Mouse (Mus musculus): ENCODE measurements around the gene Nup85. TPM values are rescaled to one million over a fixed set of nuclear protein-coding genes. Genes with fewer than 3 reads are reported as not detected.

The Nup85 gene
- polyA plus RNA-seq (2015; fragmentation: Nextera tagmentation; extraction: Ambion mirVana): 63.5 and 76.1 TPM in 2 replicates

DNA sequence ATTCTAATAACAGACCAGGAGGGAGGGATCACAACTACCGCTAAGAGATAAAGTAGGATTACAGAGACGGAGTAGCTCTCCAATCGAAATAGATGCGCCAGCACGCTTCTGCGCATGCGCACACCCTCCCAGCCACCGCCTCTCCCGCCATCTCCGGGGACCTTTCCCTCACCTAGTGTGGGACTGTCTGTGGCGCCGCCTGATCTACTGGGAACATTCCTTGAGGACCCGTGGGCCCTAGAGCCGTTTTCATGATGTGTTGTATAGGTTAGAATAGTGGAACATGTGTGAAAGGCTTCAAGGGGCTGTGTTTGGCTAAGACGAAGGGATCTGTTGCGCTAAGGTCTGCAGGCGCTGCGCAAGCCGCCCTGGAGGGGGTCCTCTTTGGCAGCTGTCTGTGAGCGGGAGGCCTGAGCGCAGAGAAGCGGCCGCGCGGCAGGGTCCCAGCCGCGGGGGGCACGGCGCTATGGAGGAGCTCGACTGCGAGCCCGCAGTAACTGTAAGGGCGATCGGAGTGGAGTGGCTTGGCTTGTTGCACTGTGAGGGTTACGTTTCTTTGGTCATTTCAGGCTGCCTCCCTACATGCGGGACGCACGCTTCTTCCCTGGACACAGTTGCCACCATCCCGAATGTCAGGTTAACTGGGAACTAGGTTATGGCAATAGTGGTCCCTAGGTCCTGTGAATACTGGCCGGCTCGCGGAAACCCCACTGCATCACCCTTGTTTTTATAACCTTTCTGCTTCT is at the start of gene Nup85:
Gene Nup85 (plus strand): TSS at position 371 of the 746 bp plus-strand sequence.

GRCm38 (mm10) chr11:115536038-115536681 is 28.1 kb upstream of the Nup85 start, which contains the start of gene Sumo2:
Gene Sumo2, minus strand, starts transcription at chr11:115536276.

GRCm38 (mm10) chr11:115603476-115604303 is 39.5 kb downstream of the Nup85 start, which contains the start of the genes Mrps7 and Gga3:
Gene Mrps7, plus strand, starts transcription at chr11:115603925.
Gene Gga3, minus strand, starts transcription at chr11:115604051.

GRCm38 (mm10) chr11:115612410-115613137 is 48.3 kb downstream of the Nup85 start, which contains the start of gene Mif4gd:
Gene Mif4gd, minus strand, starts transcription at chr11:115612969.

DNA sequence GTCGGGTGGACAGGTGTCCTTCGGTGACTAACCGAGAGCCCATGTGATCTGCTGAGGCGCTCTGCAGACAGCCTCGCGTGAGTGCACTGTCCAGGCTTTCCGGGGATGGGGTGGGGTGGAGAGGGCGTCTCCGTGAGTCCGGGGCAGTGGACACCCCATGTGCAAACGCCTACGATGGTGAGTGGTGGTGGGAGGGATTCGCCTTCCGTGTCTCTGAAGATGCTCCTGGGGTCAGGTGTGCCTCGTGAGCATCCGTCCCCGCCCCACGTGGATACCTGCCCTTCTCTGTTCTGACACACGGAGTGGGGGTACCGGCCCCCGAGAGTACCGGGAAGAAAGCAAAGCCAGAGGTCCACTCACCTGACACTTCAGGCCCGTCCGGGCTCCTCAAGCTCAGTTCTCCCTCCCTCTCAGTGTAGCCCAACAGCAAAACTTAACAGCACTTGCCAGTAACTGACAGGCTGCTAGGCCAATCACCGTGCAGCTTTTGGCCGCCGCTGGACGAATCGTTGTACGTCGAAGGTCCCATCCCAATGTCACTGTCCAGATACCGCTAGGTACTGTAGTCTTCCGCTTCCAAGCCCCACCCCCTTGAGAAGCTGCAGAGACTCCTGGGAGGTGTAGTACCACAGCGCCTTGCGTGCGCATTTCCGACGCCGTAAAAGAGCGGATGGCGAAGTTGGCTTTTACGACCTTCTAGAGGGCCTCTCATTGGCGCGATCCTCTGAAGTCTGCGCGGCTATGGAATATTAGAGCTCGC is 63.7 kb downstream of the Nup85 start, which contains the start of gene Slc25a19:
Gene Slc25a19 (minus strand): TSS at position 591 of the 760 bp plus-strand sequence.

Other genes starting within 250 kb of the Nup85 start
- 0.09 and 0.21 TPM in 2 replicates for gene Ush1g, start 242.4 kb upstream of the Nup85 start, polyA plus RNA-seq (2015; fragmentation: Nextera tagmentation; extraction: Ambion mirVana)
- 3.0 TPM in 2 replicates for gene Otop3, start 229.7 kb upstream of the Nup85 start, polyA plus RNA-seq (2015; fragmentation: Nextera tagmentation; extraction: Ambion mirVana)
- 60.9 and 66.1 TPM in 2 replicates for gene Hid1, start 196.7 kb upstream of the Nup85 start, polyA plus RNA-seq (2015; fragmentation: Nextera tagmentation; extraction: Ambion mirVana)
- 20.6 and 24.5 TPM in 2 replicates for gene Cdr2l, start 182.5 kb upstream of the Nup85 start, polyA plus RNA-seq (2015; fragmentation: Nextera tagmentation; extraction: Ambion mirVana)
- gene Mrpl58, start 160.7 kb upstream of the Nup85 start, polyA plus RNA-seq (2015; fragmentation: Nextera tagmentation; extraction: Ambion mirVana): 190 and 194 TPM in 2 replicates
- 1,130 and 1,223 TPM in 2 replicates for gene Atp5h, start 144.5 kb upstream of the Nup85 start, polyA plus RNA-seq (2015; fragmentation: Nextera tagmentation; extraction: Ambion mirVana)
- gene Kctd2, start 144.3 kb upstream of the Nup85 start, polyA plus RNA-seq (2015; fragmentation: Nextera tagmentation; extraction: Ambion mirVana): 28.8 and 29.5 TPM in 2 replicates
- gene Trim80, start 123.9 kb upstream of the Nup85 start, polyA plus RNA-seq (2015; fragmentation: Nextera tagmentation; extraction: Ambion mirVana): 0.23 and 0.27 TPM in 2 replicates
- gene Slc16a5, start 102.0 kb upstream of the Nup85 start, polyA plus RNA-seq (2015; fragmentation: Nextera tagmentation; extraction: Ambion mirVana): 0.27 and 0.37 TPM in 2 replicates
- gene Armc7, start 88.8 kb upstream of the Nup85 start, polyA plus RNA-seq (2015; fragmentation: Nextera tagmentation; extraction: Ambion mirVana): 13.8 and 16.8 TPM in 2 replicates
- gene Nt5c, start 72.6 kb upstream of the Nup85 start, polyA plus RNA-seq (2015; fragmentation: Nextera tagmentation; extraction: Ambion mirVana): 147 and 152 TPM in 2 replicates
- gene Jpt1, start 50.0 kb upstream of the Nup85 start, polyA plus RNA-seq (2015; fragmentation: Nextera tagmentation; extraction: Ambion mirVana): 695 and 744 TPM in 2 replicates
- 816 and 833 TPM in 2 replicates for gene Sumo2, start 28.2 kb upstream of the Nup85 start, polyA plus RNA-seq (2015; fragmentation: Nextera tagmentation; extraction: Ambion mirVana)
- gene Mrps7, start 39.5 kb downstream of the Nup85 start, polyA plus RNA-seq (2015; fragmentation: Nextera tagmentation; extraction: Ambion mirVana): 80.0 and 80.6 TPM in 2 replicates
- 22.2 and 26.4 TPM in 2 replicates for gene Gga3, start 39.6 kb downstream of the Nup85 start, polyA plus RNA-seq (2015; fragmentation: Nextera tagmentation; extraction: Ambion mirVana)
- 23.5 and 26.7 TPM in 2 replicates for gene Mif4gd, start 48.5 kb downstream of the Nup85 start, polyA plus RNA-seq (2015; fragmentation: Nextera tagmentation; extraction: Ambion mirVana)
- gene Slc25a19, start 63.9 kb downstream of the Nup85 start, polyA plus RNA-seq (2015; fragmentation: Nextera tagmentation; extraction: Ambion mirVana): 42.3 and 43.0 TPM in 2 replicates
- gene Grb2, start 144.2 kb downstream of the Nup85 start, polyA plus RNA-seq (2015; fragmentation: Nextera tagmentation; extraction: Ambion mirVana): 149 and 165 TPM in 2 replicates
- 13.7 and 15.9 TPM in 2 replicates for gene Tmem94, start 201.0 kb downstream of the Nup85 start, polyA plus RNA-seq (2015; fragmentation: Nextera tagmentation; extraction: Ambion mirVana)
- gene Caskin2, start 249.2 kb downstream of the Nup85 start, polyA plus RNA-seq (2015; fragmentation: Nextera tagmentation; extraction: Ambion mirVana): 10.1 and 10.3 TPM in 2 replicates